Mouse (Mus musculus) MEL (cell line): Measurements from ENCODE around the gene Mul1. TPM values are rescaled to one million over a fixed set of nuclear protein-coding genes. Genes with fewer than 3 reads are reported as not detected.

Experiments used
- DNase-seq: peaks from one replicate; pipeline ENCODE4 v3.0.0; 2011; ENCODE audit warnings: low read depth, low spot score
- H3K27ac ChIP-seq: 2 replicates; pipeline ENCODE4 v1.5.1; 2012; ENCODE audit warnings: low read depth, mild to moderate bottlenecking, control low read depth, low read length, moderate library complexity; ENCODE audit not compliant: control insufficient read depth
- H3K27me3 ChIP-seq, 2 experiments: fragments of 150-350 bp in 1 of 2; sonication (generic) in 1 of 2; 2 replicates each; pipeline ENCODE4 v1.6.1; 2012; ENCODE audit warnings: low read length in 2 of 2, mild to moderate bottlenecking in 2 of 2, improper control_type of control experiment in 1 of 2, moderate library complexity in 1 of 2; ENCODE audit not compliant: insufficient read depth in 2 of 2, control insufficient read depth in 1 of 2
- H3K36me3 ChIP-seq, 2 experiments: 2 replicates each; pipeline ENCODE4 v1.6.1; 2012 to 2014; ENCODE audit warnings: low read length in 2 of 2, improper control_type of control experiment in 1 of 2, inconsistent platforms in 1 of 2, mild to moderate bottlenecking in 1 of 2; ENCODE audit not compliant: insufficient read depth in 2 of 2, control insufficient read depth in 1 of 2
- H3K4me1 ChIP-seq, 2 experiments: fragments of 150-350 bp in 1 of 2; sonication (generic) in 1 of 2; 2 replicates each; pipeline ENCODE4 v1.6.1; 2012; ENCODE audit warnings: low read length in 2 of 2, improper control_type of control experiment in 1 of 2, mild to moderate bottlenecking in 1 of 2; ENCODE audit not compliant: insufficient read depth in 2 of 2, control insufficient read depth in 1 of 2
- H3K4me3 ChIP-seq, 2 experiments: fragments of 150-350 bp in 1 of 2; sonication (generic) in 1 of 2; 2 replicates each; pipeline ENCODE4 v1.5.1; 2012; ENCODE audit warnings: low read depth in 2 of 2, low read length in 2 of 2, mild to moderate bottlenecking in 2 of 2, moderate library complexity in 2 of 2, control low read depth in 1 of 2, improper control_type of control experiment in 1 of 2; ENCODE audit not compliant: control insufficient read depth in 1 of 2, insufficient read depth in 1 of 2
- H3K79me2 ChIP-seq: 2 replicates; pipeline ENCODE4 v1.6.1; 2012; ENCODE audit warnings: mild to moderate bottlenecking, low read length, moderate library complexity; ENCODE audit not compliant: control insufficient read depth, poor library complexity, insufficient read depth
- H3K9ac ChIP-seq: 2 replicates; pipeline ENCODE4 v1.6.1; 2012; ENCODE audit warnings: low read depth, mild to moderate bottlenecking, control low read depth, low read length, moderate library complexity; ENCODE audit not compliant: control insufficient read depth, poor library complexity, severe bottlenecking
- H3K9me3 ChIP-seq: fragments of 150-350 bp; sonication (generic); replicated peaks from 2 replicates; pipeline ENCODE4 v1.6.1; 2012; ENCODE audit warnings: mild to moderate bottlenecking, low read length, improper control_type of control experiment, moderate library complexity; ENCODE audit not compliant: insufficient read depth
- CHD1 ChIP-seq: IDR thresholded peaks from 2 replicates; pipeline ENCODE4 v1.6.1; 2012; ENCODE audit warnings: low read depth, mild to moderate bottlenecking, inconsistent platforms, low read length, improper control_type of control experiment
- CTCF ChIP-seq, 3 experiments: IDR thresholded peaks in 2 of 3; conservative IDR thresholded peaks in 1 of 3; 2 replicates each; pipeline ENCODE4 v1.5.1; 2011 to 2012; ENCODE audit warnings: low read length in 3 of 3, low read depth in 2 of 3, mild to moderate bottlenecking in 2 of 3, improper control_type of control experiment in 1 of 3, inconsistent platforms in 1 of 3, mixed read lengths in 1 of 3, moderate library complexity in 1 of 3; ENCODE audit not compliant: control insufficient read depth in 1 of 3, insufficient read depth in 1 of 3, poor library complexity in 1 of 3, severe bottlenecking in 1 of 3
- E2F4 ChIP-seq: IDR thresholded peaks from 2 replicates; pipeline ENCODE4 v1.6.1; 2011; ENCODE audit warnings: low read depth, low read length, improper control_type of control experiment, borderline replicate concordance
- ELF1 ChIP-seq: IDR thresholded peaks from 2 replicates; pipeline ENCODE4 v1.6.1; 2014; ENCODE audit warnings: low read depth, mild to moderate bottlenecking, inconsistent platforms, low read length, improper control_type of control experiment, moderate library complexity
- EP300 ChIP-seq, 2 experiments: IDR thresholded peaks; 2 replicates each; pipeline ENCODE4 v1.6.1; 2011; ENCODE audit warnings: improper control_type of control experiment in 2 of 2, low read length in 2 of 2, low read depth in 1 of 2, mild to moderate bottlenecking in 1 of 2
- ETS1 ChIP-seq: IDR thresholded peaks from 2 replicates; pipeline ENCODE4 v1.6.1; 2012; ENCODE audit warnings: low read depth, mild to moderate bottlenecking, inconsistent platforms, low read length, improper control_type of control experiment, moderate library complexity
- GABPA ChIP-seq: IDR thresholded peaks from 2 replicates; pipeline ENCODE4 v1.6.1; 2012; ENCODE audit warnings: low read depth, mild to moderate bottlenecking, inconsistent platforms, low read length, improper control_type of control experiment, moderate library complexity
- HCFC1 ChIP-seq: IDR thresholded peaks from 2 replicates; pipeline ENCODE4 v1.6.1; 2012; ENCODE audit warnings: low read depth, mild to moderate bottlenecking, inconsistent platforms, low read length, improper control_type of control experiment, moderate library complexity
- KAT2A ChIP-seq: conservative IDR thresholded peaks from 2 replicates; pipeline ENCODE4 v1.6.1; 2012; ENCODE audit warnings: low read depth, low read length, improper control_type of control experiment, inconsistent platforms
- MAFK ChIP-seq: IDR thresholded peaks from 2 replicates; pipeline ENCODE4 v1.6.1; 2011; ENCODE audit warnings: low read depth, mild to moderate bottlenecking, low read length, improper control_type of control experiment, borderline replicate concordance
- MAX ChIP-seq: IDR thresholded peaks from 2 replicates; pipeline ENCODE4 v1.6.1; 2011; ENCODE audit warnings: low read length, improper control_type of control experiment
- MXI1 ChIP-seq: IDR thresholded peaks from 2 replicates; pipeline ENCODE4 v1.6.1; 2011; ENCODE audit warnings: mild to moderate bottlenecking, low read depth, low read length, improper control_type of control experiment
- MYC ChIP-seq: IDR thresholded peaks from 2 replicates; pipeline ENCODE4 v1.6.1; 2011; ENCODE audit warnings: low read depth, mild to moderate bottlenecking, low read length, improper control_type of control experiment, moderate library complexity
- NELFE ChIP-seq: IDR thresholded peaks from 2 replicates; pipeline ENCODE4 v1.6.1; 2011; ENCODE audit warnings: low read depth, low read length, improper control_type of control experiment
- NRF1 ChIP-seq: IDR thresholded peaks from 2 replicates; pipeline ENCODE4 v1.6.1; 2014; ENCODE audit warnings: low read depth, mild to moderate bottlenecking, inconsistent platforms, low read length, improper control_type of control experiment, moderate library complexity; ENCODE audit not compliant: poor library complexity, insufficient read depth, severe bottlenecking
- POLR2A ChIP-seq, 2 experiments: IDR thresholded peaks; 2 replicates each; pipeline ENCODE4 v1.6.1; 2011 to 2012; ENCODE audit warnings: low read length in 2 of 2, mild to moderate bottlenecking in 2 of 2, control low read depth in 1 of 2, improper control_type of control experiment in 1 of 2, low read depth in 1 of 2, moderate library complexity in 1 of 2; ENCODE audit not compliant: control insufficient read depth in 1 of 2, insufficient read depth in 1 of 2, poor library complexity in 1 of 2
- POLR2AphosphoS5 ChIP-seq: IDR thresholded peaks from 2 replicates; pipeline ENCODE4 v1.6.1; 2012; ENCODE audit warnings: low read depth, borderline replicate concordance, mild to moderate bottlenecking, inconsistent platforms, low read length, moderate library complexity, mixed read lengths
- RAD21 ChIP-seq: IDR thresholded peaks from 2 replicates; pipeline ENCODE4 v1.6.1; 2011; ENCODE audit warnings: mild to moderate bottlenecking, low read depth, low read length, improper control_type of control experiment
- RCOR1 ChIP-seq: IDR thresholded peaks from 2 replicates; pipeline ENCODE4 v1.6.1; 2012; ENCODE audit warnings: low read depth, mild to moderate bottlenecking, inconsistent platforms, low read length, improper control_type of control experiment
- TAL1 ChIP-seq: IDR thresholded peaks from 2 replicates; pipeline ENCODE4 v1.6.1; 2012; ENCODE audit warnings: mild to moderate bottlenecking, inconsistent platforms, low read length, moderate library complexity, mixed read lengths
- TBP ChIP-seq: IDR thresholded peaks from 2 replicates; pipeline ENCODE4 v1.8.0; 2011; ENCODE audit warnings: low read depth, low read length, improper control_type of control experiment
- UBTF ChIP-seq: IDR thresholded peaks from 2 replicates; pipeline ENCODE4 v1.6.1; 2012; ENCODE audit warnings: low read depth, mild to moderate bottlenecking, inconsistent platforms, low read length, improper control_type of control experiment, moderate library complexity, borderline replicate concordance; ENCODE audit not compliant: insufficient read depth
- USF1 ChIP-seq: IDR thresholded peaks from 2 replicates; pipeline ENCODE4 v1.6.1; 2014; ENCODE audit warnings: low read depth, mild to moderate bottlenecking, inconsistent platforms, low read length, improper control_type of control experiment, moderate library complexity
- ZC3H11A ChIP-seq: IDR thresholded peaks from 2 replicates; pipeline ENCODE4 v1.6.1; 2012; ENCODE audit warnings: low read depth, mild to moderate bottlenecking, inconsistent platforms, low read length, improper control_type of control experiment
- ZKSCAN1 ChIP-seq: IDR thresholded peaks from 2 replicates; pipeline ENCODE4 v1.6.1; 2012; ENCODE audit warnings: low read depth, mild to moderate bottlenecking, inconsistent platforms, low read length, improper control_type of control experiment, moderate library complexity
- ZNF384 ChIP-seq: IDR thresholded peaks from 2 replicates; pipeline ENCODE4 v1.6.1; 2012; ENCODE audit warnings: low read depth, mild to moderate bottlenecking, inconsistent platforms, low read length, improper control_type of control experiment
- polyA plus RNA-seq, 2 experiments: library from polyadenylated mRNA; stranded (reverse) in 1 of 2; unstranded in 1 of 2; fragments of >175 nt in 1 of 2; fragments of >200 nt in 1 of 2; gene quantifications; 2 replicates each; pipeline versions ENCODE4 v1.2.1 to v1.2.4; 2012; ENCODE audit warnings: low replicate concordance in 2 of 2, low read depth in 1 of 2; ENCODE audit not compliant: insufficient read length in 2 of 2, insufficient read depth in 1 of 2, missing spikeins in 1 of 2
- total RNA-seq: library from RNA; depleted of rRNA; stranded (reverse); fragments of 300-350 nt; gene quantifications from 2 replicates; pipeline ENCODE4 v1.2.3, GENCODE M21; 2012

Gene Mul1
- total and polyA plus RNA-seq, 3 experiments: 31.3 to 31.9 TPM; not detected in 1

GRCm38 (mm10) chr4:138465446-138465845, 31.0 kb downstream of the Mul1 start:
- H3K36me3 ChIP-seq: no peaks in the 10 kb centered on the region
- H3K27me3 ChIP-seq: no peaks in the 10 kb centered on the region
- no peak for TF ChIP-seq POLR2A (IDR thresholded peaks at IDR 0.05; ENCODE audit: control insufficient read depth in 1 of 2, insufficient read depth in 1 of 2, low read depth in 1 of 2, low read length in 2 of 2, poor library complexity in 1 of 2)
- TF ChIP-seq MAFK: no peak
- no peak for TF ChIP-seq ELF1
- TF ChIP-seq HCFC1: no peak
- TF ChIP-seq USF1: no peak
- no peak for TF ChIP-seq UBTF
- no peak for TF ChIP-seq ZKSCAN1
- TF ChIP-seq ETS1: no peak
- TF ChIP-seq ZNF384: no peak
- TF ChIP-seq POLR2AphosphoS5: no peak
- no peak for TF ChIP-seq RCOR1
- TF ChIP-seq MXI1: no peak
- no peak for TF ChIP-seq TBP
- no peak for TF ChIP-seq GABPA
- TF ChIP-seq CHD1: no peak
- no peak for TF ChIP-seq KAT2A
- no peak for TF ChIP-seq TAL1
- no peak for TF ChIP-seq ZC3H11A
- no peaks in the 10 kb centered on the region for H3K4me1 ChIP-seq
- no peak overlapping the region for H3K9ac ChIP-seq
- H3K4me3 ChIP-seq: no peak overlapping the region
- H3K9me3 ChIP-seq: no peaks in the 10 kb centered on the region
- DNase-seq: no peak
- H3K27ac ChIP-seq: no peak overlapping the region
- no peaks in the 10 kb centered on the region for H3K79me2 ChIP-seq

DNA sequence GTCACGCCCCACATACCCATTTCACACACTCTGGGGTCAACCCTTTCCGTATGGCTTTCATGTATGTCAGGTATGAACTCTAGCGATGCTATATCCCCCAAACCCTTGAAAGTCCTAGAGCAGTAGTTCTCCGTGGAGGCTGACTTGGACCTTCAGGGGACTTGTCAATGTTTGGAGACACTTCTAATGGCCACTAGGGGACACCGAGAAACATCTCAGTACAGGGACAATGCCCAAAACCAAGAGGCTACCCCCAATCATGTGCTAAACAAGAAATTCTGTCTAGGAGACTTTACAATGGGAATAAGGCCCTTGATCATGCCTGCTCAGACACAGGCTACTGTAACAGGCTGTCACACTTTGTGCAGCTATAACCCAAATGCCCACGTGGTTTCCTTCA, 32.2 kb downstream of the Mul1 start:
- Histone ChIP-seq H3K27ac (no peak overlapping the region), H3K4me1 (no peaks in the 10 kb centered on the region), H3K9me3 (no peaks in the 10 kb centered on the region), H3K36me3 (no peaks in the 10 kb centered on the region), H3K27me3 (no peaks in the 10 kb centered on the region), H3K9ac (no peak overlapping the region), H3K4me3 (no peak overlapping the region), H3K79me2 (no peaks in the 10 kb centered on the region)
- DNase-seq: no peak
- TF ChIP-seq NRF1: no peak
- no peak for TF ChIP-seq USF1
- no peak for TF ChIP-seq NELFE
- no peak for TF ChIP-seq HCFC1
- TF ChIP-seq ETS1: no peak
- TF ChIP-seq ZNF384: no peak
- TF ChIP-seq RAD21: no peak
- TF ChIP-seq E2F4: no peak
- no peak for TF ChIP-seq EP300 (IDR thresholded peaks at IDR 0.05; ENCODE audit: low read depth in 1 of 2, low read length in 2 of 2)
- no peak for TF ChIP-seq MXI1
- TF ChIP-seq CTCF (IDR thresholded peaks at IDR 0.05 in 2 of 3, conservative IDR thresholded peaks at IDR 0.05 in 1 of 3; ENCODE audit: control insufficient read depth in 1 of 3, insufficient read depth in 1 of 3, low read depth in 2 of 3, low read length in 3 of 3, poor library complexity in 1 of 3, severe bottlenecking in 1 of 3): no peak
- no peak for TF ChIP-seq CHD1
- TF ChIP-seq POLR2AphosphoS5: no peak
- no peak for TF ChIP-seq GABPA
- TF ChIP-seq MAFK: no peak
- no peak for TF ChIP-seq MYC
- TF ChIP-seq MAX: no peak
- TF ChIP-seq TAL1: no peak
